Mouse (Mus musculus): ENCODE results near the gene Shisal2a. TPM values are rescaled to one million over a fixed set of nuclear protein-coding genes. Genes with fewer than 3 reads are reported as not detected.
A peak's percentile ranks its signal among the peaks of the same experiment; 100 is the strongest.

Shisal2a gene
- polyA plus RNA-seq, 1 experiment from 2014 or later: 3.4 TPM

GRCm38 (mm10) chr4:108406138-108406860 is 23.1 kb upstream of the Shisal2a start:
- Histone ChIP-seq H3K9me3 (ENCODE audit: control insufficient read depth, low read length) (no peaks in the 10 kb centered on the region), H3K4me1 (replicated peaks; ENCODE audit: control insufficient read depth, insufficient read depth, low read length) (peaks cover 19% of the 10 kb centered on the region; the same call in 1 of the 2 replicates), H3K27me3 (replicated peaks; ENCODE audit: control insufficient read depth, insufficient read depth, low read length) (no peaks in the 10 kb centered on the region), H3K36me3 (ENCODE audit: control insufficient read depth, insufficient read depth, low read length) (peaks cover 8% of the 10 kb centered on the region; the same call in 1 of the 2 replicates), H3K27ac (ENCODE audit: low read depth) (peak overlapping the region; percentile 54), H3K4me2 (ENCODE audit: low read length) (peak overlapping the region; percentile 76), H3K9ac (ENCODE audit: low read length) (peak overlapping the region; percentile 72), H3K4me3 (ENCODE audit: low read depth, low read length) (peak overlapping the region; percentile 47)
- DNase-seq (ENCODE audit: low spot score): peak; percentile 83
- WGBS: 6% methylated on average over 52 of the region's 52 CpGs
- peak; percentile 76 for ATAC-seq (replicated peaks; ENCODE audit: low FRiP score, low TSS enrichment, low read depth)

GRCm38 (mm10) chr4:108405766-108406137 is 22.6 kb upstream of the Shisal2a start:
- 68% methylated on average over 3 of the region's 3 CpGs for WGBS
- Histone ChIP-seq H3K27me3 (replicated peaks; ENCODE audit: control insufficient read depth, insufficient read depth, low read length) (no peaks in the 10 kb centered on the region), H3K36me3 (ENCODE audit: control insufficient read depth, insufficient read depth, low read length) (peaks cover 12% of the 10 kb centered on the region; the same call in 1 of the 2 replicates), H3K4me2 (ENCODE audit: low read length) (peak overlapping the region; percentile 76), H3K9ac (ENCODE audit: low read length) (peak overlapping the region; percentile 72), H3K4me1 (replicated peaks; ENCODE audit: control insufficient read depth, insufficient read depth, low read length) (peaks cover 19% of the 10 kb centered on the region; the same call in 1 of the 2 replicates), H3K9me3 (ENCODE audit: control insufficient read depth, low read length) (no peaks in the 10 kb centered on the region), H3K27ac (ENCODE audit: low read depth) (peak overlapping the region; percentile 54), H3K4me3 (ENCODE audit: low read depth, low read length) (peak overlapping the region; percentile 47)
- ATAC-seq (replicated peaks; ENCODE audit: low FRiP score, low TSS enrichment, low read depth) (peak; percentile 57), DNase-seq (ENCODE audit: low spot score) (no peak)

GRCm38 (mm10) chr4:108403861-108404635 is 20.9 kb upstream of the Shisal2a start:
- ATAC-seq (replicated peaks; ENCODE audit: low FRiP score, low TSS enrichment, low read depth) (no peak), DNase-seq (ENCODE audit: low spot score) (peak; percentile 41)
- Histone ChIP-seq H3K4me2 (ENCODE audit: low read length) (no peak overlapping the region), H3K9me3 (ENCODE audit: control insufficient read depth, low read length) (no peaks in the 10 kb centered on the region), H3K27me3 (replicated peaks; ENCODE audit: control insufficient read depth, insufficient read depth, low read length) (no peaks in the 10 kb centered on the region), H3K27ac (ENCODE audit: low read depth) (no peak overlapping the region), H3K9ac (ENCODE audit: low read length) (no peak overlapping the region), H3K4me3 (ENCODE audit: low read depth, low read length) (no peak overlapping the region), H3K4me1 (replicated peaks; ENCODE audit: control insufficient read depth, insufficient read depth, low read length) (peaks cover 19% of the 10 kb centered on the region; the same call in 1 of the 2 replicates), H3K36me3 (ENCODE audit: control insufficient read depth, insufficient read depth, low read length) (peaks cover 21% of the 10 kb centered on the region; the same call in 1 of the 2 replicates)
- WGBS: 89% methylated on average over 8 of the region's 8 CpGs

GRCm38 (mm10) chr4:108400395-108400794 is 17.2 kb upstream of the Shisal2a start:
- Histone ChIP-seq H3K9me3 (ENCODE audit: control insufficient read depth, low read length) (no peaks in the 10 kb centered on the region), H3K4me3 (ENCODE audit: low read depth, low read length) (no peak overlapping the region), H3K36me3 (ENCODE audit: control insufficient read depth, insufficient read depth, low read length) (peaks cover 21% of the 10 kb centered on the region; the same call in 1 of the 2 replicates), H3K4me1 (replicated peaks; ENCODE audit: control insufficient read depth, insufficient read depth, low read length) (no peaks in the 10 kb centered on the region), H3K27me3 (replicated peaks; ENCODE audit: control insufficient read depth, insufficient read depth, low read length) (no peaks in the 10 kb centered on the region), H3K9ac (ENCODE audit: low read length) (no peak overlapping the region), H3K4me2 (ENCODE audit: low read length) (no peak overlapping the region), H3K27ac (ENCODE audit: low read depth) (no peak overlapping the region)
- WGBS: 89% methylated on average over 10 of the region's 10 CpGs
- ATAC-seq (replicated peaks; ENCODE audit: low FRiP score, low TSS enrichment, low read depth): no peak
- DNase-seq (ENCODE audit: low spot score): peak; percentile 38

GRCm38 (mm10) chr4:108394236-108394635 is 11.1 kb upstream of the Shisal2a start:
- Histone ChIP-seq H3K36me3 (ENCODE audit: control insufficient read depth, insufficient read depth, low read length) (no peaks in the 10 kb centered on the region), H3K27me3 (replicated peaks; ENCODE audit: control insufficient read depth, insufficient read depth, low read length) (no peaks in the 10 kb centered on the region), H3K4me1 (replicated peaks; ENCODE audit: control insufficient read depth, insufficient read depth, low read length) (peaks cover 3% of the 10 kb centered on the region; the same call in 1 of the 2 replicates), H3K9ac (ENCODE audit: low read length) (no peak overlapping the region), H3K27ac (ENCODE audit: low read depth) (no peak overlapping the region), H3K9me3 (ENCODE audit: control insufficient read depth, low read length) (peaks cover 3% of the 10 kb centered on the region; the same call in 1 of the 2 replicates), H3K4me3 (ENCODE audit: low read depth, low read length) (no peak overlapping the region), H3K4me2 (ENCODE audit: low read length) (no peak overlapping the region)
- ATAC-seq (replicated peaks; ENCODE audit: low FRiP score, low TSS enrichment, low read depth): no peak
- DNase-seq (ENCODE audit: low spot score): no peak

GRCm38 (mm10) chr4:108392558-108392957 is 9.4 kb upstream of the Shisal2a start:
- 63% methylated on average over 2 of the region's 2 CpGs for WGBS
- no peak for ATAC-seq (replicated peaks; ENCODE audit: low FRiP score, low TSS enrichment, low read depth)

GRCm38 (mm10) chr4:108391124-108391523 is 8.0 kb upstream of the Shisal2a start:
- no peak overlapping the region for H3K4me3 ChIP-seq (ENCODE audit: low read depth, low read length)
- peaks cover 19% of the 10 kb centered on the region for H3K4me1 ChIP-seq (replicated peaks; ENCODE audit: control insufficient read depth, insufficient read depth, low read length)
- no peak overlapping the region for H3K27ac ChIP-seq (ENCODE audit: low read depth)
- WGBS: 63% methylated on average over 5 of the region's 5 CpGs
- H3K4me2 ChIP-seq (ENCODE audit: low read length): no peak overlapping the region
- no peaks in the 10 kb centered on the region for H3K36me3 ChIP-seq (ENCODE audit: control insufficient read depth, insufficient read depth, low read length)
- no peak overlapping the region for H3K9ac ChIP-seq (ENCODE audit: low read length)
- DNase-seq (ENCODE audit: low spot score) (no peak), ATAC-seq (replicated peaks; ENCODE audit: low FRiP score, low TSS enrichment, low read depth) (no peak)
- no peaks in the 10 kb centered on the region for H3K27me3 ChIP-seq (replicated peaks; ENCODE audit: control insufficient read depth, insufficient read depth, low read length)
- peaks cover 3% of the 10 kb centered on the region; the same call in 1 of the 2 replicates for H3K9me3 ChIP-seq (ENCODE audit: control insufficient read depth, low read length)

More at GRCm38 (mm10) chr4:108392558-108392957, 9.4 kb upstream of the Shisal2a start:
- peaks cover 3% of the 10 kb centered on the region; the same call in 1 of the 2 replicates for H3K9me3 ChIP-seq (ENCODE audit: control insufficient read depth, low read length)
- H3K4me3 ChIP-seq (ENCODE audit: low read depth, low read length): no peak overlapping the region
- no peaks in the 10 kb centered on the region for H3K36me3 ChIP-seq (ENCODE audit: control insufficient read depth, insufficient read depth, low read length)
- H3K9ac ChIP-seq (ENCODE audit: low read length): no peak overlapping the region
- H3K27me3 ChIP-seq (replicated peaks; ENCODE audit: control insufficient read depth, insufficient read depth, low read length): no peaks in the 10 kb centered on the region
- no peak overlapping the region for H3K27ac ChIP-seq (ENCODE audit: low read depth)
- no peak for DNase-seq (ENCODE audit: low spot score)
- H3K4me1 ChIP-seq (replicated peaks; ENCODE audit: control insufficient read depth, insufficient read depth, low read length): peaks cover 17% of the 10 kb centered on the region
- no peak overlapping the region for H3K4me2 ChIP-seq (ENCODE audit: low read length)

- ATAC-seq (replicated peaks; ENCODE audit: low FRiP score, low TSS enrichment, low read depth) (no peak), DNase-seq (ENCODE audit: low spot score) (no peak)
- Histone ChIP-seq H3K9me3 (ENCODE audit: control insufficient read depth, low read length) (no peaks in the 10 kb centered on the region), H3K4me3 (ENCODE audit: low read depth, low read length) (no peak overlapping the region), H3K9ac (ENCODE audit: low read length) (no peak overlapping the region), H3K4me1 (replicated peaks; ENCODE audit: control insufficient read depth, insufficient read depth, low read length) (peaks cover 19% of the 10 kb centered on the region), H3K4me2 (ENCODE audit: low read length) (no peak overlapping the region), H3K36me3 (ENCODE audit: control insufficient read depth, insufficient read depth, low read length) (no peaks in the 10 kb centered on the region), H3K27me3 (replicated peaks; ENCODE audit: control insufficient read depth, insufficient read depth, low read length) (peaks cover 7% of the 10 kb centered on the region), H3K27ac (ENCODE audit: low read depth) (peak overlapping the region; percentile 89; the same call in 1 of the 2 replicates)
- 61% methylated on average over 3 of the region's 3 CpGs for WGBS
Observed at GRCm38 (mm10) chr4:108388741-108389140, 5.6 kb upstream of the Shisal2a start.

All from intestine, embryonic 14.5 days (tissue).